Mouse (Mus musculus) megakaryocyte, embryonic 14.5 days (primary cell): ENCODE measurements around the gene Trp53rka.

Experiments
- FLI1 ChIP-seq: IDR thresholded peaks from 2 replicates; pipeline ENCODE4 v1.6.1; 2012; ENCODE audit warnings: low read length, inconsistent platforms, mixed read lengths
- GATA1 ChIP-seq: IDR thresholded peaks from 3 replicates; pipeline ENCODE4 v1.6.1; 2012; ENCODE audit warnings: mixed read lengths, low read length, inconsistent platforms, borderline replicate concordance

DNA sequence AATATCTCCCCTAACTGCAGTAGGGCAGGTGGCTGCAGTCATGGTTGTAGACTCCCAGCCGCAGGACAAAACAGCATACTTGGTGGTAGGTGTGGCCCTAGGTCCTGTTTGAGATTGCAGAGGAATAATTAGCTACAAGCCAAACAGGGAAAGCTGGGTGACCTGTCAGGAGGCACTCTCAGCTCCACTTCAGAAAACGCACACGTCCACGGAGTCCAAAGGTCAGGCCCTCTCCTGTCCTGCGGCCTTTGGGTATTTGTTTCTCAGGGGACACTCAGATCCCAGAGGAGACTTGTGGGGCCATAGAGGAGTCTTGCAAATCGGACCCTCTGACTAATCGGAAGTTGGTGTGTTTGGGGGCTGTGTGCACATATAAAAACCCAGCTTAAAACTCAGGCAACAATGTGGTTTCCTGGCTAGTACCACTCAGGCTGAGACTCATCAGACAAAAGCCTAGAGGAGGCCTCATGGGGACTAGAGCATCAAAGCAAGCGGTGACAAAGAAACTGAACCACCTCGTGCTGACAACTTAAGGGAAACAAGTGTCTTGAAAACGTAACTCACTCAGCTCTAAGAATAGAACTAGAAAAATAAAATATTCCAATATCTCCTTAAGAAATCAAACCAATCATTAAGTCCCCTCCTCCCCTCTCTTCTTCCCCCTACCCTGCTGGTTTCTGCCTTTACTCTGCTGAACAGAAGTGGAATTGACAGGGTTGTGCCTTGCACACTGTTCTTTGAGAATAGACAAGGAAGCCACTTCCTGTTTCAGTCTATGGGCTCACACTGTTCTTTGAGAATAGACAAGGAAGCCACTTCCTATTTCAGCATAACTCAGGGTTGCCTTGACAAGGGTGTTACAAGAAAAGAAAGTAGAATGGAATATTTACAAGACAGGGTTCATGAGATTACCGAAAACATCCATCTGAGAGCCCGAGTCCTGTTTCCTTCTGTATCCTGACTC lies 40.1 kb downstream of the Trp53rka start:
- TF ChIP-seq GATA1 (no peak), FLI1 (no peak)
